Mouse (Mus musculus): Measurements from ENCODE around the gene 1700080E11Rik. TPM values are rescaled to one million over a fixed set of nuclear protein-coding genes. Genes with fewer than 3 reads are reported as not detected.

1700080E11Rik gene
- polyA plus RNA-seq, 1 experiment: not detected

DNA sequence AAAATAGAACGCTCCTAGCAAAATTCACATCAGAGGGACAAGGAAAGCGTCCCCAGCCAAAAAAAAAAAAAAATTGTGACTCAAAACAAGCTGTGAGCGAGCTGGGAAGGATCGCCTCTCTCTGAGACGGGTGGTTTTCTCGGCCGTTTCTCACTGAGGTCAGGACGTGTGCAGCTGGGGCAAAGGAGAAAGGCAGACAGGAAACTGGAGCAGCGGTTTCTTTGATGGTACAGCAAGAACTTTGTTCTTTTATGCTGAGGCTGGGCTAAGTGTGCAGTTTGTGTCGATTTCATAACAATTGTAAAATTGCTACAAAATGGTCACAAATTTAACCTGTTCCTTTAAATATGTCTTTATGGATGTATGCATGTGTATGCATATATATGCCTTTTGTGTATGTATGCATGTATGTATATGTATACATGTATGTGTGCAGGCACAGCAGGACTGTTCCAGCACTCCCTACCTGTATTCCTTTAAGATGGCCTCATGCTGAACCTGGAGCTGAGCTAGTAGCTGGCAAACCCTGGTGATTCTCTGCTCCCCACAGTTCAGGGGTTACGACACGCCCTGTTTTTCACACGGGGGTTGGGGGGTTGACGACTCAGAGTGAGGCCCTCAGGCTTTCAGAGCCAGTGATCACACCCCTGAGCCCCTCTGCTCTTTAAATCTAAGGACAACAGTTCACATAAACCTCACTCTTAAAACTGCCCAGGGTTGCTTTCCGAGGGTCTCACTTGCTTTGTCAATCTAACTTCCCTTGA lies 43.9 kb downstream of the 1700080E11Rik start:
- no peak for DNase-seq (ENCODE audit: low read depth)

More for the DNA sequence above, 43.9 kb downstream of the 1700080E11Rik start:
- no peak for TF ChIP-seq CTCF (IDR thresholded peaks at IDR 0.05; ENCODE audit: borderline replicate concordance, extremely low read depth, insufficient read depth, insufficient read length)
- TF ChIP-seq POLR2A (IDR thresholded peaks at IDR 0.05; ENCODE audit: borderline replicate concordance, extremely low read depth, insufficient read depth, insufficient read length, poor library complexity, severe bottlenecking): no peak

Other genes with a start within 250 kb of the 1700080E11Rik start
- 34.3 and 55.0 TPM in 2 replicates for gene Mrpl3, start 91.9 kb downstream of the 1700080E11Rik start, polyA plus RNA-seq (2012; rRNA removed)
- gene Nudt16, start 13.3 kb downstream of the 1700080E11Rik start, polyA plus RNA-seq (2012; rRNA removed): 15.5 and 19.8 TPM in 2 replicates